Mouse (Mus musculus): ENCODE measurements around the gene Vgll3.

Vgll3 gene

GRCm38 (mm10) chr16:65814918-65815881 is at the start of gene Vgll3:
Gene Vgll3 (plus strand): TSS chr16:65815257.
- DNase-seq, result peak; percentile 42

DNA sequence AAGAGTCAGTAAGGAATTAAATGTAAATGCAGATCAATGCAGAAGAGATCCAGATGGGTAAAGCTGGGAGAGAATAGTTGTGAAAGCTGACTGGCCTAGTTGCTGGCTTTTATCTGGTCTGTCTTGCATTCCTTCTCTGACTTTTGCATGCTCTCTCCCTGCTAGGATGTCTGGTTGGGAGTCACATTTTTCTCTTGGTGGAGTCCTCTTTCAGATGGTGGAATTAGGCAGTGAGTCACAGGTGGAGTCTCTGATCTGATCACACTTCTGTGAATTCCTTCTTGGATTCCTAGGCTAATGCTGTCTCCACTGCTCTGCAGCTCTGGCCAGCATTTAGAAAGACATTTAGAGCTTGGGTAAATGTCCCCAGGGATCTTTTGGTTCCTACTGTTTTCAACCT is 49.1 kb upstream of the Vgll3 start:
- no peak for DNase-seq

DNA sequence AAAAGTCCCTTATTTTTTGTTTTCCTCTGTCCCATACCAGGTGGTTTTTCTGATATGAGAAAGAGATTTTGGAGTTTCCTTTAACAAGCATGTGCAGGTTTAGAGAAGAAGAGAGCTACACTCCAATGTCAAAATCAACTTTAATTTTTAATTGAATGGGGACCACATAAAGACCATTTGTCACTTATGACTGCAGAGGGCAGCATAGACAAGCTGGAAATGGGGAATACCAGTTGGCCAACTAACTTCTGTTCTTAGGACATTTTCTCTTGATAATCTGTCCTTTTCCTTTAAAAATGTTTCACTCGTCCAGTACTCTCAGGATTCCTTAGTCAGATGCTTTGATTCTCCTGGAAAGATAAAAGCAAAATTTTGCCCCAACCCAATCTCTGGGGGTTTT is 29.1 kb upstream of the Vgll3 start:
- DNase-seq, result no peak

- DNase-seq, result no peak
These were observed 1.0 kb downstream of the Vgll3 start for GRCm38 (mm10) chr16:65816059-65816458.

DNA sequence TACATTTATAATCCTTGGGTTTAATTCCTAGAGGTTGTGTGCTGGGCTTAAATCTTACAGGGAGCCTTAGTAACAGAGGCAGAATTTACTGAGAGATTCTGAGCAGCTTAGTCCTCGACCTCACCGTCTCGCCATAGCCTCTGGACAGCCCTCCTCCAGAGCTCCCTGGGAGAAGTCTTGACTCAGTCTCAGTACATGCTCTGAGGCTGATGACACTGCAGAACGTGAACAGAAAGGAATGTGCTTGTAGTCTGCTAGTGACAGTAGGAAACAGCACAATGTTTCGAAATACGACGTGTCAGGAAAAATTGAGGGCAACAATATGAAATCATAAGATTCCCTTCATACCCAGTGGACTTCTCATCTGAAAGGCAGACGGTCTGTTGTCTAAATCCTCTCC is 3.7 kb downstream of the Vgll3 start:
- DNase-seq, result no peak

DNA sequence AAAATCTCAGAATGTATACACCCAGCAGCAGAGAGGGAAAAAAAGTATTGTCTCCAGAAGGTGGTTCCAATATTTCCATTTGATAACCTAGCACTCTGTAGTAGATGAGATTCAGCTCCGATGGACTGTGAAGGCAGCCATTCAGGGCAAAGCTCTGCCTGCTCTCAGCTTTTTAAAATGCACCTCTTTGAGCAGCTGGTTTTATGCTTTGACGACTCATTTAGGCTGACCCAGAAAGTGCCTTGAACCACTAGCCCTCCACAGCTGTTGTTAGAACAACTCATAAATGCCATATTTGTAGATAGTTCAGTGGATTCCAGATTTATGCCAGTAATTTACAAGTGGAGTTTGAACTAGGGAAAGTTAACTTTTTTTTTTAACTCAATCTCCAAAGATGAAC is 5.7 kb downstream of the Vgll3 start:
- DNase-seq, result no peak

- DNase-seq, result no peak
These were observed 8.7 kb downstream of the Vgll3 start for GRCm38 (mm10) chr16:65823721-65824120.

GRCm38 (mm10) chr16:65828141-65828565 is 13.1 kb downstream of the Vgll3 start:
- DNase-seq, result peak; percentile 3

DNA sequence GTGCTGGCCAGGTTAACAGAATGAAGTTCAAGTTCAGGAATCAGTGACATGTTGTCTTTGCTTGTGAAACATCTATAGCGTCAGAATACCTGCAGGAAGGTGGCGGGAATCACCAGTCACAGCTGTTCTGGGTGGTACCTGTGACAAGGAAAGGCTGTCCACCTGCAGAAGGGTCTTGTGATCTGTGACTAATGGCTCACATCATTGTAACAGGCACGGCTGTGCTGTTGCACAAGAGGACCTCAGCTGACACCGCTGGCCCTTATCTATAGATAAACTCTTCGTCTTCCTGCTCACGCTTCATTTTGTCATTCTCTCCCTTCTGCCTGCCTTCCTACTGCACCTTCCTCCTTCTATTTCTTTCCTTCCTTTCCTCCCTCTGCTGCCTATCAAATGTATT is 14.0 kb downstream of the Vgll3 start:
- no peak for DNase-seq

GRCm38 (mm10) chr16:65834721-65835120 is 19.7 kb downstream of the Vgll3 start:
- DNase-seq, result no peak

DNA sequence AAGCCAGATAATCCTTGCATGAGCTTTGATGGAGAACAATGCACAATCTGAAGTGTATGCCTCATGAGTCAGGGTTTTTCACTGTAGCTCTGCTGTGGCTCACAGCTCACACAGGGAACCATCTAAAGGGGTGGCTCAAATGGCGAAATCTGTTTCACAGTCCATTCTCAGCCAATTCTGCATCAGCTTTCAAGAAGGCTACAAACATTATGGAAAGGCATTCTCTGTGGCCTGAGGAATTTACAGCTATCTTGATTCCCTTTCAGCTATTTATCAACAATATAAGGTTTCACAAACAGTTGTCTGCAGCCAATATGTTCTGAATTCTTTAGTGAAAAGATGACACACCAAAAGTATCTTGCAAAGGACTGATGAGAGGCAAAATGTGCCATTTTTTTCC is 35.1 kb downstream of the Vgll3 start:
- DNase-seq, result no peak

- no peak for DNase-seq
These were observed 49.4 kb downstream of the Vgll3 start for GRCm38 (mm10) chr16:65864471-65864870.

DNA sequence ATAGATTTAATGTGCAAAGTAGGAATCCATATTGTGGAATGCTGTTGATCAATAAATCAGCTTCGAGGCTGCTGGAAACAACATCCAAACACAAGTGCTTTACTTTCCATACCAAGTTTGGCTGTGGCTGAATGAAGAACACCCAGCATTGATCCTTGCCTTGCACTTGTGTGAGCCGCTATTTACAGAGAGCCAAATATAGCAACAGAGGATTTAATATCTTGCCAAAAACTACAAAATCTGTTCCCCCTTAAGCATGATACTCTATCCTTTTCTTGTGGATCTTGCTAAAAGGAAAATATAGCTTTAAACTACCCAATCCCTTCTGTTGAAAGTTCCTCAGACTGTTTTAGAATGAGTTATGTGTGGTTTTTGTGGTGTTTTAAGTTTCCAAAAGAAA is 52.9 kb downstream of the Vgll3 start:
- no peak for DNase-seq

GRCm38 (mm10) chr16:65868933-65869332 is 53.9 kb downstream of the Vgll3 start:
- no peak for DNase-seq

- no peak for DNase-seq
These were observed 73.9 kb downstream of the Vgll3 start for GRCm38 (mm10) chr16:65888940-65889339.

All from kidney, adult 11 months (tissue).